Mouse (Mus musculus) CD4-positive helper T cell, adult 2 months (primary cell): ENCODE results near the gene Rfesd.

Experiments
- DNase-seq: peaks from one replicate; pipeline ENCODE4 v3.0.0-alpha.2; 2012; ENCODE audit warnings: low read depth, missing footprints, low spot score

Gene Rfesd

GRCm38 (mm10) chr13:75981901-75982300 is 36.6 kb downstream of the Rfesd start:
- peak; percentile 26 for DNase-seq

- DNase-seq = no peak
Measured at GRCm38 (mm10) chr13:75976649-75977048, 41.9 kb downstream of the Rfesd start.

DNA sequence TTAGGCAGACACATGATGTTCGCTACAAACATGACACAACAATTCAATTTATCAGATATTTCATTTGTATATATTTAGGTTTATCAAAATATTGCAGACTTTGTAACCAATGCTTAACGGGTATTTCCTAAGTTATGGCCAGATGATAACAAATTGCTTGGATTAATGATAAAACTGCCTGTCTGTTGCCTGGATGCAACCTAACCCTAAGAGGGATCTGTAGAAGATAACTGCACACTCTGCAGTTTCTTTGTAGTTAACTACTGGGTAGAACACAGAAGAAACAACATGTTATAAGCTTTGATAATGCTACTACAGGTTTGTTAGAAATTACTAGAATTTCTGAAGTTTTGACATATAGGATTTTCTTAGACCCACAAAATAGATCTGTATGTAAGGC is 42.3 kb downstream of the Rfesd start:
- no peak for DNase-seq

- no peak for DNase-seq
Measured at GRCm38 (mm10) chr13:75975629-75976028, 42.9 kb downstream of the Rfesd start.

- DNase-seq = no peak
Measured at GRCm38 (mm10) chr13:75974481-75974880, 44.0 kb downstream of the Rfesd start.

- DNase-seq = no peak
Measured at GRCm38 (mm10) chr13:75966850-75967249, 51.7 kb downstream of the Rfesd start, which contains the start of gene Spata9. Gene Spata9 (plus strand): TSS chr13:75967150.

- DNase-seq = no peak
Measured at GRCm38 (mm10) chr13:75955357-75955992, 63.0 kb downstream of the Rfesd start.
